Mouse (Mus musculus) C2C12 (cell line): ENCODE results near the gene Senp2.

Experiments
- CEBPB ChIP-seq: IDR thresholded peaks from one replicate; pipeline ENCODE4 v1.6.1; 2011; ENCODE audit warnings: low read depth, mild to moderate bottlenecking, control low read depth, moderate library complexity
- CTCF ChIP-seq: IDR thresholded peaks from one replicate; pipeline ENCODE4 v1.5.1; 2011; ENCODE audit not compliant: control insufficient read depth, insufficient read depth, insufficient read length
- FOSL1 ChIP-seq: IDR thresholded peaks from one replicate; pipeline ENCODE4 v1.8.0; 2011; ENCODE audit warnings: mild to moderate bottlenecking, low read length; ENCODE audit not compliant: poor library complexity, insufficient read depth, severe bottlenecking
- MAX ChIP-seq: IDR thresholded peaks from one replicate; pipeline ENCODE4 v1.6.1; 2011; ENCODE audit warnings: mild to moderate bottlenecking, control low read depth
- MYOD1 ChIP-seq: IDR thresholded peaks from one replicate; pipeline ENCODE4 v1.6.1; 2011; ENCODE audit warnings: low read depth; ENCODE audit not compliant: control insufficient read depth, insufficient read length
- MYOG ChIP-seq: IDR thresholded peaks from one replicate; pipeline ENCODE4 v1.6.1; 2011; ENCODE audit not compliant: control insufficient read depth, insufficient read length; ENCODE audit errors: extremely low read depth
- USF1 ChIP-seq: IDR thresholded peaks from one replicate; pipeline ENCODE4 v1.6.1; 2011; ENCODE audit warnings: low read depth, mild to moderate bottlenecking, control low read depth, moderate library complexity

- TF ChIP-seq CTCF (no peak), FOSL1 (no peak), MAX (no peak), MYOG (no peak), USF1 (no peak), CEBPB (no peak), MYOD1 (no peak)
Observed at GRCm38 (mm10) chr16:22071361-22071760, 62.1 kb downstream of the Senp2 start.
